Comparison of ENCODE assay signal across 23 mouse cellular contexts in genomic region chr6:138761991-138762390, GRCm38 (mm10).
DNase-seq lines count a peak whose midpoint lies in the region; ATAC-seq and TF ChIP-seq lines count a peak whose summit lies in the region.
"Had no signal": no experiment of that assay in that cellular context is flagged by ENCODE, and none has a peak within 500 bp of the region (broad histone marks: within the 10 kb centered on the region; RNA-seq: fewer than 3 reads in every experiment).

No protein-coding gene starts in this region.

- peaks cover 3% of the 10 kb centered on the region; the same call in 1 of the 2 replicates for H3K27me3 ChIP-seq in forebrain, embryonic 14.5 days (replicated peaks; ENCODE audit: control insufficient read depth, insufficient read depth, low read length)
- peaks cover 24% of the 10 kb centered on the region for H3K27me3 ChIP-seq in forebrain, embryonic 10.5 days (ENCODE audit: poor library complexity, severe bottlenecking)
- no peaks in the 10 kb centered on the region for H3K27me3 ChIP-seq in forebrain, embryonic 16.5 days (replicated peaks; ENCODE audit: control insufficient read depth, insufficient read depth, low read length)
- H3K27me3 ChIP-seq in forebrain, embryonic 13.5 days: peaks cover 20% of the 10 kb centered on the region
- no peaks in the 10 kb centered on the region for H3K27me3 ChIP-seq in midbrain, embryonic 11.5 days (ENCODE audit: control insufficient read depth, insufficient read depth, low read length)
- no peaks in the 10 kb centered on the region for H3K27me3 ChIP-seq in midbrain, embryonic 16.5 days (ENCODE audit: control insufficient read depth, insufficient read depth, low read depth, low read length)
- H3K27me3 ChIP-seq: CH12.LX, Patski had no signal

- no peaks in the 10 kb centered on the region for H3K36me3 ChIP-seq in forebrain, embryonic 14.5 days (ENCODE audit: control insufficient read depth, insufficient read depth, low read length)
- H3K36me3 ChIP-seq in forebrain, embryonic 10.5 days (replicated peaks): no peaks in the 10 kb centered on the region
- H3K36me3 ChIP-seq in forebrain, embryonic 16.5 days (ENCODE audit: control insufficient read depth, insufficient read depth): no peaks in the 10 kb centered on the region
- no peaks in the 10 kb centered on the region for H3K36me3 ChIP-seq in forebrain, embryonic 13.5 days (ENCODE audit: poor library complexity, severe bottlenecking)
- H3K36me3 ChIP-seq in midbrain, embryonic 11.5 days (ENCODE audit: control insufficient read depth, insufficient read depth, low read length): no peaks in the 10 kb centered on the region
- H3K36me3 ChIP-seq in midbrain, embryonic 16.5 days (ENCODE audit: control insufficient read depth, insufficient read depth, low read length): no peaks in the 10 kb centered on the region
- H3K36me3 ChIP-seq: G1E had no signal

- WGBS in forebrain, embryonic 14.5 days: 41% methylated on average over 3 of the region's 3 CpGs
- 83% methylated on average over 3 of the region's 3 CpGs for WGBS in forebrain, embryonic 10.5 days
- WGBS in forebrain, embryonic 16.5 days: 46% methylated on average over 3 of the region's 3 CpGs
- WGBS in forebrain, embryonic 13.5 days: 55% methylated on average over 3 of the region's 3 CpGs
- 88% methylated on average over 3 of the region's 3 CpGs for WGBS in midbrain, embryonic 11.5 days
- WGBS in midbrain, embryonic 16.5 days: 70% methylated on average over 3 of the region's 3 CpGs

- H3K9ac ChIP-seq in forebrain, embryonic 14.5 days (ENCODE audit: low read length): no peak overlapping the region
- H3K9ac ChIP-seq in forebrain, embryonic 16.5 days (replicated peaks; ENCODE audit: low read depth, low read length): no peak overlapping the region
- H3K9ac ChIP-seq in forebrain, embryonic 13.5 days: no peak overlapping the region
- H3K9ac ChIP-seq in midbrain, embryonic 11.5 days (ENCODE audit: low read length): no peak overlapping the region
- no peak overlapping the region for H3K9ac ChIP-seq in midbrain, embryonic 16.5 days (ENCODE audit: low read depth, low read length)

- no peak overlapping the region for H3K4me3 ChIP-seq in forebrain, embryonic 14.5 days (ENCODE audit: low read depth, low read length)
- no peak overlapping the region for H3K4me3 ChIP-seq in forebrain, embryonic 10.5 days
- H3K4me3 ChIP-seq in forebrain, embryonic 16.5 days (replicated peaks; ENCODE audit: low read length): no peak overlapping the region
- no peak overlapping the region for H3K4me3 ChIP-seq in forebrain, embryonic 13.5 days
- no peak overlapping the region for H3K4me3 ChIP-seq in midbrain, embryonic 11.5 days (ENCODE audit: low read depth, low read length)
- no peak overlapping the region for H3K4me3 ChIP-seq in midbrain, embryonic 16.5 days (ENCODE audit: low read depth, low read length)

- no peak overlapping the region for H3K27ac ChIP-seq in forebrain, embryonic 14.5 days (ENCODE audit: low read depth, low read length)
- H3K27ac ChIP-seq in forebrain, embryonic 10.5 days: no peak overlapping the region
- no peak overlapping the region for H3K27ac ChIP-seq in forebrain, embryonic 16.5 days (ENCODE audit: low read length)
- H3K27ac ChIP-seq in forebrain, embryonic 13.5 days: no peak overlapping the region
- no peak overlapping the region for H3K27ac ChIP-seq in midbrain, embryonic 11.5 days (ENCODE audit: low read depth, low read length)
- no peak overlapping the region for H3K27ac ChIP-seq in midbrain, embryonic 16.5 days (ENCODE audit: low read length)

- TF ChIP-seq POLR2A in brain, embryonic 14.5 days (IDR thresholded peaks at IDR 0.05; ENCODE audit: borderline replicate concordance, extremely low read depth, insufficient read depth, insufficient read length, poor library complexity, severe bottlenecking): no peak

- peak; percentile 46; the same call in 1 of the 2 replicates for ATAC-seq in forebrain, embryonic 14.5 days
- peak; percentile 40; the same call in 1 of the 2 replicates for ATAC-seq in forebrain, embryonic 16.5 days
- no peak for ATAC-seq in forebrain, embryonic 13.5 days
- no peak for ATAC-seq in midbrain, embryonic 11.5 days (ENCODE audit: low FRiP score)
- no peak for ATAC-seq in midbrain, embryonic 16.5 days
- ATAC-seq: activated CD4-positive, CD25-positive, alpha-beta regulatory T cell, adult 4 months; CD4-positive, CD25-positive, alpha-beta regulatory T cell, adult 4 months; Patski had no signal

- H3K9me3 ChIP-seq in forebrain, embryonic 14.5 days (replicated peaks; ENCODE audit: control insufficient read depth, low read length): no peaks in the 10 kb centered on the region
- no peaks in the 10 kb centered on the region for H3K9me3 ChIP-seq in forebrain, embryonic 10.5 days
- H3K9me3 ChIP-seq in forebrain, embryonic 16.5 days (ENCODE audit: control insufficient read depth, low read length): no peaks in the 10 kb centered on the region
- no peaks in the 10 kb centered on the region for H3K9me3 ChIP-seq in forebrain, embryonic 13.5 days (replicated peaks)
- no peaks in the 10 kb centered on the region for H3K9me3 ChIP-seq in midbrain, embryonic 11.5 days (ENCODE audit: control insufficient read depth, low read length)
- no peaks in the 10 kb centered on the region for H3K9me3 ChIP-seq in midbrain, embryonic 16.5 days (replicated peaks; ENCODE audit: control insufficient read depth, low read length, poor library complexity, severe bottlenecking)
- H3K9me3 ChIP-seq: G1E had no signal

- peak; percentile 56 for DNase-seq in forebrain, embryonic 14.5 days (ENCODE audit: low spot score)
- DNase-seq in forebrain, embryonic 10.5 days (ENCODE audit: extremely low spot score, low spot score): no peak
- DNase-seq in midbrain, embryonic 11.5 days (ENCODE audit: low spot score, missing footprints): peak; percentile 57
- peak; percentile 68 for DNase-seq in brain, embryonic 14.5 days (ENCODE audit: low read depth)
- DNase-seq in heart, postnatal 36 days: no peak
- DNase-seq: adrenal gland, adult 2 months; adrenal gland, adult 8-10 months; adrenal gland, postnatal 10 days; adrenal gland, postnatal 14 days; adrenal gland, postnatal 25 days; adrenal gland, postnatal 36 days; B cell, adult 2 months; cerebellum, adult 11 months; cerebellum, adult 11-12 months; cerebellum, adult 18-20 months had no signal

- TF ChIP-seq CTCF in brain, embryonic 14.5 days (IDR thresholded peaks at IDR 0.05; ENCODE audit: borderline replicate concordance, extremely low read depth, insufficient read depth, insufficient read length): no peak

- intact Hi-C loops in heart, postnatal 36 days (cut with DNase I): no loop called here

- H3K4me1 ChIP-seq in forebrain, embryonic 14.5 days (ENCODE audit: control insufficient read depth, insufficient read depth, low read length): no peaks in the 10 kb centered on the region
- H3K4me1 ChIP-seq in forebrain, embryonic 10.5 days: no peaks in the 10 kb centered on the region
- H3K4me1 ChIP-seq in forebrain, embryonic 16.5 days (replicated peaks; ENCODE audit: control insufficient read depth, insufficient read depth, low read length): no peaks in the 10 kb centered on the region
- H3K4me1 ChIP-seq in forebrain, embryonic 13.5 days: no peaks in the 10 kb centered on the region
- H3K4me1 ChIP-seq in midbrain, embryonic 11.5 days (ENCODE audit: control insufficient read depth, insufficient read depth, low read length): no peaks in the 10 kb centered on the region
- H3K4me1 ChIP-seq in midbrain, embryonic 16.5 days (ENCODE audit: control insufficient read depth, insufficient read depth, low read length): no peaks in the 10 kb centered on the region

- H3K4me2 ChIP-seq in forebrain, embryonic 14.5 days (ENCODE audit: low read length): no peak overlapping the region
- no peak overlapping the region for H3K4me2 ChIP-seq in forebrain, embryonic 16.5 days (ENCODE audit: low read length)
- H3K4me2 ChIP-seq in forebrain, embryonic 13.5 days: no peak overlapping the region
- no peak overlapping the region for H3K4me2 ChIP-seq in midbrain, embryonic 11.5 days
- no peak overlapping the region for H3K4me2 ChIP-seq in midbrain, embryonic 16.5 days (ENCODE audit: low read length)

Comparison
In these comparisons a context has a peak if more than half of its experiments do, and no peak if none do; other contexts are left out.
1. ATAC-seq: peak in forebrain, embryonic 14.5 days (single experiment) and forebrain, embryonic 16.5 days (single experiment); none in forebrain, embryonic 13.5 days (single experiment), midbrain, embryonic 11.5 days (single experiment) and midbrain, embryonic 16.5 days (single experiment).
2. DNase-seq: peak in forebrain, embryonic 14.5 days (single experiment), midbrain, embryonic 11.5 days (single experiment) and brain, embryonic 14.5 days (single experiment); none in forebrain, embryonic 10.5 days (single experiment) and heart, postnatal 36 days (0 of 2).